21 mouse cellular contexts compared by ENCODE assay signal in the genomic region with DNA sequence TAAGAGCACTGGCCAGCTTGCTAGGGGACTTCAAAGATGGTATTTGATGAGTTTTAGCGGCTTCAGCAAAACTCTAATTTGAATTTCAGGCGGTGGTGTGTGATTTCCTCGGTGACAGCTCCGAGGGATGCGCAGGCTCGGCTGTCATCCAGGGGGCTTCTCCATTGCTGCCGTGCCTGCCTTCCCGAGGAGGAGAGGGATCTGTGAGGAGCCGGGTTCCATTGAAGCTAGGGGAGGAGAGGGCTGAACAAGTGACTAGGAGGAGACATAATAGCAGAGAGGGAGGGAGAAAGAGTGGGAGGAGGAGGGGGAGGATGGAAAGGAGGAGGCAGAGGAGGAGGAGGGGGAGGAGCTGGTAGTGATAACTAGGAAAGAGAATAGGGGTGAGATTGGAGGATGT. TPM values are rescaled to one million over a fixed set of nuclear protein-coding genes. Genes with fewer than 3 reads are reported as not detected.
DNase-seq lines count a peak whose midpoint lies in the region; ATAC-seq lines count a peak whose summit lies in the region.
"Had no signal": no experiment of that assay in that cellular context is flagged by ENCODE, and none has a peak within 500 bp of the region (broad histone marks: within the 10 kb centered on the region; RNA-seq: fewer than 3 reads in every experiment).

No protein-coding gene starts in this region.

- WGBS in hindbrain, embryonic 13.5 days = 24% methylated on average over 9 of the region's 9 CpGs
- 30% methylated on average over 9 of the region's 9 CpGs for WGBS in hindbrain, embryonic 11.5 days
- WGBS in forebrain, embryonic 16.5 days = 21% methylated on average over 9 of the region's 9 CpGs
- WGBS in midbrain, embryonic 14.5 days = 5% methylated on average over 9 of the region's 9 CpGs
- WGBS in liver, embryonic 12.5 days (ENCODE audit: insufficient replicate concordance) = 39% methylated on average over 9 of the region's 9 CpGs

- H3K4me3 ChIP-seq in hindbrain, embryonic 13.5 days = no peak overlapping the region
- no peak overlapping the region for H3K4me3 ChIP-seq in hindbrain, embryonic 11.5 days (ENCODE audit: low read depth, low read length)
- H3K4me3 ChIP-seq in forebrain, embryonic 16.5 days (replicated peaks; ENCODE audit: low read length) = no peak overlapping the region
- H3K4me3 ChIP-seq in midbrain, embryonic 14.5 days (replicated peaks; ENCODE audit: low read depth, low read length) = no peak overlapping the region
- no peak overlapping the region for H3K4me3 ChIP-seq in liver, embryonic 12.5 days
- H3K4me3 ChIP-seq: embryonic facial prominence, embryonic 15.5 days; heart, embryonic 10.5 days; hindbrain, embryonic 15.5 days; layer of hippocampus, adult 2 months had no signal

- peaks cover 79% of the 10 kb centered on the region for H3K27me3 ChIP-seq in hindbrain, embryonic 13.5 days
- H3K27me3 ChIP-seq in hindbrain, embryonic 11.5 days (ENCODE audit: control insufficient read depth, insufficient read depth, low read length) = peaks cover 4% of the 10 kb centered on the region; the same call in 1 of the 2 replicates
- H3K27me3 ChIP-seq in forebrain, embryonic 16.5 days (replicated peaks; ENCODE audit: control insufficient read depth, insufficient read depth, low read length) = 0 out of 2 replicates have a peak, but pooled peaks cover 7% of the 10 kb centered on the region
- H3K27me3 ChIP-seq in midbrain, embryonic 14.5 days (ENCODE audit: control insufficient read depth, insufficient read depth, low read length) = peaks cover 49% of the 10 kb centered on the region
- H3K27me3 ChIP-seq in liver, embryonic 12.5 days (replicated peaks) = peaks cover 99% of the 10 kb centered on the region

- ATAC-seq in hindbrain, embryonic 13.5 days (ENCODE audit: low FRiP score) = no peak
- ATAC-seq in hindbrain, embryonic 11.5 days (ENCODE audit: low FRiP score) = no peak
- ATAC-seq in forebrain, embryonic 16.5 days = peak; percentile 74
- ATAC-seq in midbrain, embryonic 14.5 days (ENCODE audit: low FRiP score, low TSS enrichment) = no peak
- no peak for ATAC-seq in liver, embryonic 12.5 days
- ATAC-seq: liver, postnatal 0 days had no signal

- H3K9ac ChIP-seq in hindbrain, embryonic 13.5 days = 0 out of 2 replicates have a peak overlapping the region, but pooled peaks have one; percentile 13
- H3K9ac ChIP-seq in hindbrain, embryonic 11.5 days (ENCODE audit: low read depth, low read length) = no peak overlapping the region
- no peak overlapping the region for H3K9ac ChIP-seq in forebrain, embryonic 16.5 days (replicated peaks; ENCODE audit: low read depth, low read length)
- H3K9ac ChIP-seq in midbrain, embryonic 14.5 days (replicated peaks; ENCODE audit: low read length) = no peak overlapping the region
- H3K9ac ChIP-seq in liver, embryonic 12.5 days = no peak overlapping the region
- H3K9ac ChIP-seq: embryonic facial prominence, embryonic 15.5 days; hindbrain, embryonic 15.5 days; liver, postnatal 0 days had no signal

- DNase-seq in hindbrain, embryonic 11.5 days (ENCODE audit: low spot score) = no peak
- peak; percentile 61 for DNase-seq in brain, embryonic 18.5 days (ENCODE audit: low read depth, low spot score)
- DNase-seq in midbrain, embryonic 14.5 days = peak; percentile 73
- DNase-seq in natural killer cell, adult 2 months (ENCODE audit: low spot score in 2 of 2) = no peak
- DNase-seq: adrenal gland, postnatal 14 days; cerebellum, adult 11-12 months; cerebellum, postnatal 25 days; kidney, postnatal 10 days; layer of hippocampus, postnatal 36 days; liver; liver, postnatal 0 days; spleen, adult 18-20 months; thymus, postnatal 4 days had no signal

- H3K4me2 ChIP-seq in hindbrain, embryonic 13.5 days = no peak overlapping the region
- no peak overlapping the region for H3K4me2 ChIP-seq in hindbrain, embryonic 11.5 days (replicated peaks; ENCODE audit: low read depth, low read length)
- peak overlapping the region; percentile 5 for H3K4me2 ChIP-seq in forebrain, embryonic 16.5 days (ENCODE audit: low read length)
- peak overlapping the region; percentile 27 for H3K4me2 ChIP-seq in midbrain, embryonic 14.5 days (ENCODE audit: low read length)
- H3K4me2 ChIP-seq in liver, embryonic 12.5 days = no peak overlapping the region
- H3K4me2 ChIP-seq: embryonic facial prominence, embryonic 15.5 days; hindbrain, embryonic 15.5 days had no signal

- H3K27ac ChIP-seq in hindbrain, embryonic 13.5 days = no peak overlapping the region
- no peak overlapping the region for H3K27ac ChIP-seq in hindbrain, embryonic 11.5 days (ENCODE audit: low read depth, low read length)
- H3K27ac ChIP-seq in forebrain, embryonic 16.5 days (ENCODE audit: low read length) = no peak overlapping the region; the same call in 1 of the 2 replicates
- H3K27ac ChIP-seq in midbrain, embryonic 14.5 days (replicated peaks; ENCODE audit: low read depth, low read length) = peak overlapping the region; percentile 75
- no peak overlapping the region for H3K27ac ChIP-seq in liver, embryonic 12.5 days
- H3K27ac ChIP-seq: embryonic facial prominence, embryonic 15.5 days; heart, embryonic 10.5 days; hindbrain, embryonic 15.5 days; layer of hippocampus, adult 2 months had no signal

- no peaks in the 10 kb centered on the region for H3K36me3 ChIP-seq in hindbrain, embryonic 13.5 days
- H3K36me3 ChIP-seq in hindbrain, embryonic 11.5 days (ENCODE audit: control insufficient read depth, insufficient read depth, low read length) = no peaks in the 10 kb centered on the region
- no peaks in the 10 kb centered on the region for H3K36me3 ChIP-seq in forebrain, embryonic 16.5 days (ENCODE audit: control insufficient read depth, insufficient read depth)
- H3K36me3 ChIP-seq in midbrain, embryonic 14.5 days (ENCODE audit: control insufficient read depth, insufficient read depth, low read length) = no peaks in the 10 kb centered on the region
- no peaks in the 10 kb centered on the region for H3K36me3 ChIP-seq in liver, embryonic 12.5 days
- H3K36me3 ChIP-seq: embryonic facial prominence, embryonic 15.5 days; heart, embryonic 10.5 days; hindbrain, embryonic 15.5 days had no signal

- H3K4me1 ChIP-seq in hindbrain, embryonic 13.5 days (replicated peaks) = peaks cover 76% of the 10 kb centered on the region
- peaks cover 16% of the 10 kb centered on the region for H3K4me1 ChIP-seq in hindbrain, embryonic 11.5 days (replicated peaks; ENCODE audit: control insufficient read depth, insufficient read depth, low read length)
- peaks cover 17% of the 10 kb centered on the region for H3K4me1 ChIP-seq in forebrain, embryonic 16.5 days (replicated peaks; ENCODE audit: control insufficient read depth, insufficient read depth, low read length)
- peaks cover 65% of the 10 kb centered on the region for H3K4me1 ChIP-seq in midbrain, embryonic 14.5 days (ENCODE audit: control insufficient read depth, insufficient read depth, low read length)
- no peaks in the 10 kb centered on the region for H3K4me1 ChIP-seq in liver, embryonic 12.5 days

- no peaks in the 10 kb centered on the region for H3K9me3 ChIP-seq in hindbrain, embryonic 13.5 days
- H3K9me3 ChIP-seq in hindbrain, embryonic 11.5 days (ENCODE audit: control insufficient read depth, low read length) = no peaks in the 10 kb centered on the region
- no peaks in the 10 kb centered on the region for H3K9me3 ChIP-seq in forebrain, embryonic 16.5 days (ENCODE audit: control insufficient read depth, low read length)
- H3K9me3 ChIP-seq in midbrain, embryonic 14.5 days (ENCODE audit: control insufficient read depth, low read length) = no peaks in the 10 kb centered on the region
- no peaks in the 10 kb centered on the region for H3K9me3 ChIP-seq in liver, embryonic 12.5 days (replicated peaks)
- H3K9me3 ChIP-seq: embryonic facial prominence, embryonic 15.5 days; heart, embryonic 10.5 days; hindbrain, embryonic 15.5 days had no signal

RNA-seq across cellular contexts. Expression of gene Epha8, which starts 10.9 kb away (rescaled TPM):
- polyA plus RNA-seq in hindbrain, embryonic 13.5 days (2015; fragmentation: Nextera tagmentation; extraction: Ambion mirVana) = 5.6 and 6.1 TPM in 2 replicates
- polyA plus RNA-seq in hindbrain, embryonic 11.5 days (2014; fragmentation: Nextera tagmentation; extraction: Ambion mirVana) = 0.99 and 1.2 TPM in 2 replicates
- 3.7 and 6.7 TPM in 2 replicates for polyA plus RNA-seq in forebrain, embryonic 16.5 days (2015; fragmentation: Nextera tagmentation; extraction: Ambion mirVana)
- 18.5 and 20.5 TPM in 2 replicates for polyA plus RNA-seq in midbrain, embryonic 14.5 days (2014; fragmentation: Nextera tagmentation; extraction: Ambion mirVana)
- 0.06 and 0.11 TPM in 2 replicates for polyA plus RNA-seq in liver, embryonic 12.5 days (2016; fragmentation: Nextera tagmentation; extraction: Ambion mirVana)
- polyA plus RNA-seq: heart, postnatal 0 days had no signal

Comparison
In these comparisons a context has a peak if more than half of its experiments do, and no peak if none do; other contexts are left out.
1. H3K4me2 ChIP-seq: peak in forebrain, embryonic 16.5 days (single experiment) and midbrain, embryonic 14.5 days (single experiment); none in hindbrain, embryonic 13.5 days (single experiment), hindbrain, embryonic 11.5 days (single experiment) and liver, embryonic 12.5 days (single experiment).
2. DNase-seq: peak in brain, embryonic 18.5 days (single experiment) and midbrain, embryonic 14.5 days (single experiment); none in hindbrain, embryonic 11.5 days (single experiment) and natural killer cell, adult 2 months (0 of 2).